8 mouse cellular contexts compared by ENCODE assay signal in the genomic region with DNA sequence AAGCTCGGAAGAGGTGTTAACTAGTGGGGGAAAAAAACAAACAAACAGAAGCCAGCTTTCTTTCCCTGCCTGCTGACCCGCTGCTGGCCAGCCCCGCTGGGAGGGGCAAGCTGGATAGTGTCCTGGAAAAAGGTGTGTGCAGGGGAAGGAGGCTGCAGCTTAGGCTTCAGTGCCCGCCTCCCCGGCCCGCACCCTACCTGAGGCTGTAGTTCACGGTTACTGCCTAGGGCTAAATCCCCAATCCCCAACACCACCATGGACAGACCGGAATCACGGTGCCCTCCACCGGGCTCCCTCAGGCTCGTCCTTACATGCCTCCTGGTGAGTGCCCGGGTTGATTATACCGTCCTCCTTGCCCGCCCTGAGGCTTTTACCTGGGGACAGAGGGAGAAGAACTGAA. TPM values are rescaled to one million over a fixed set of nuclear protein-coding genes. Genes with fewer than 3 reads are reported as not detected.
DNase-seq lines count a peak whose midpoint lies in the region; ATAC-seq and TF ChIP-seq lines count a peak whose summit lies in the region.

TSS of gene Cutal (plus strand) at position 126 of the 400 bp plus-strand sequence.

- peak; percentile 16 for DNase-seq in midbrain, embryonic 10.5 days (ENCODE audit: low spot score)
- DNase-seq in midbrain, postnatal 0 days (ENCODE audit: low spot score): no peak
- DNase-seq in limb, embryonic 14.5 days (ENCODE audit: low spot score): no peak
- DNase-seq in neural tube, embryonic 10.5 days (ENCODE audit: extremely low spot score, low spot score): peak; percentile 28
- no peak for DNase-seq in cerebellum, adult 11 months
- no peak for DNase-seq in frontal cortex, adult 2 months (ENCODE audit: extremely low spot score in 1 of 2, low spot score in 1 of 2)
- no peak for DNase-seq in gastrocnemius, adult 8-10 months (ENCODE audit: low spot score in 2 of 2)

- no peak within 1 kb of the TSS for H3K9ac ChIP-seq in midbrain, postnatal 0 days (replicated peaks; ENCODE audit: low read length, poor library complexity, severe bottlenecking)
- H3K9ac ChIP-seq in hindbrain, embryonic 12.5 days: 0 out of 2 replicates have a peak within 1 kb of the TSS, but pooled peaks have one; percentile 27
- no peak within 1 kb of the TSS; the same call in 1 of the 2 replicates for H3K9ac ChIP-seq in limb, embryonic 14.5 days (ENCODE audit: low read depth, low read length, severe bottlenecking)

- no peak for ATAC-seq in midbrain, postnatal 0 days (ENCODE audit: low FRiP score)
- no peak for ATAC-seq in hindbrain, embryonic 12.5 days (ENCODE audit: low FRiP score)
- ATAC-seq in limb, embryonic 14.5 days (ENCODE audit: low FRiP score, low read depth): no peak

- WGBS in midbrain, embryonic 10.5 days: 2% methylated on average over 14 of the region's 14 CpGs
- 4% methylated on average over 14 of the region's 14 CpGs for WGBS in midbrain, postnatal 0 days
- 2% methylated on average over 14 of the region's 14 CpGs for WGBS in hindbrain, embryonic 12.5 days
- WGBS in limb, embryonic 14.5 days: 3% methylated on average over 14 of the region's 14 CpGs

- no peak within 1 kb of the TSS for H3K4me2 ChIP-seq in midbrain, postnatal 0 days (ENCODE audit: low read depth, low read length, poor library complexity, severe bottlenecking)
- peak within 1 kb of the TSS; percentile 39 for H3K4me2 ChIP-seq in hindbrain, embryonic 12.5 days (replicated peaks)
- 0 out of 2 replicates have a peak within 1 kb of the TSS, but pooled peaks have one; percentile 19 for H3K4me2 ChIP-seq in limb, embryonic 14.5 days (replicated peaks; ENCODE audit: low read depth, low read length, severe bottlenecking)

- peak within 1 kb of the TSS; percentile 28; the same call in 1 of the 2 replicates for H3K27ac ChIP-seq in midbrain, embryonic 10.5 days (replicated peaks)
- H3K27ac ChIP-seq in midbrain, postnatal 0 days (ENCODE audit: low read depth, low read length): no peak within 1 kb of the TSS
- H3K27ac ChIP-seq in hindbrain, embryonic 12.5 days: no peak within 1 kb of the TSS
- H3K27ac ChIP-seq in limb, embryonic 14.5 days (replicated peaks; ENCODE audit: low read depth, low read length): no peak within 1 kb of the TSS

- H3K4me1 ChIP-seq in midbrain, embryonic 10.5 days: peaks cover 27% of the 10 kb centered on the region
- H3K4me1 ChIP-seq in midbrain, postnatal 0 days (ENCODE audit: insufficient read depth, low read length): peaks cover 2% of the 10 kb centered on the region; the same call in 1 of the 2 replicates
- peaks cover 17% of the 10 kb centered on the region for H3K4me1 ChIP-seq in hindbrain, embryonic 12.5 days
- H3K4me1 ChIP-seq in limb, embryonic 14.5 days (ENCODE audit: control insufficient read depth, insufficient read depth, low read length): peaks cover 11% of the 10 kb centered on the region

- peaks cover 59% of the 10 kb centered on the region for H3K27me3 ChIP-seq in midbrain, embryonic 10.5 days (ENCODE audit: low read depth, poor library complexity, severe bottlenecking)
- 0 out of 2 replicates have a peak, but pooled peaks cover 10% of the 10 kb centered on the region for H3K27me3 ChIP-seq in midbrain, postnatal 0 days (ENCODE audit: insufficient read depth, low read length)
- H3K27me3 ChIP-seq in hindbrain, embryonic 12.5 days: peaks cover 41% of the 10 kb centered on the region
- H3K27me3 ChIP-seq in limb, embryonic 14.5 days (ENCODE audit: control insufficient read depth, insufficient read depth, low read length): peaks cover 25% of the 10 kb centered on the region

- no peaks in the 10 kb centered on the region for H3K36me3 ChIP-seq in midbrain, embryonic 10.5 days
- no peaks in the 10 kb centered on the region for H3K36me3 ChIP-seq in midbrain, postnatal 0 days (ENCODE audit: insufficient read depth, low read length)
- no peaks in the 10 kb centered on the region for H3K36me3 ChIP-seq in hindbrain, embryonic 12.5 days
- no peaks in the 10 kb centered on the region for H3K36me3 ChIP-seq in limb, embryonic 14.5 days (ENCODE audit: control insufficient read depth, insufficient read depth, low read length)

- no peak for TF ChIP-seq CTCF in midbrain, postnatal 0 days (IDR thresholded peaks at IDR 0.05)

- H3K4me3 ChIP-seq in midbrain, embryonic 10.5 days: peak within 1 kb of the TSS; percentile 43
- no peak within 1 kb of the TSS for H3K4me3 ChIP-seq in midbrain, postnatal 0 days (ENCODE audit: low read depth, low read length)
- no peak within 1 kb of the TSS for H3K4me3 ChIP-seq in hindbrain, embryonic 12.5 days
- no peak within 1 kb of the TSS for H3K4me3 ChIP-seq in limb, embryonic 14.5 days (replicated peaks; ENCODE audit: low read length)

- TF ChIP-seq POLR2A in limb, embryonic 14.5 days (IDR thresholded peaks at IDR 0.05; ENCODE audit: borderline replicate concordance, extremely low read depth, insufficient read depth, insufficient read length): no peak

- H3K9me3 ChIP-seq in midbrain, embryonic 10.5 days (replicated peaks): no peaks in the 10 kb centered on the region
- no peaks in the 10 kb centered on the region for H3K9me3 ChIP-seq in midbrain, postnatal 0 days (ENCODE audit: low read length)
- H3K9me3 ChIP-seq in hindbrain, embryonic 12.5 days (replicated peaks): no peaks in the 10 kb centered on the region
- H3K9me3 ChIP-seq in limb, embryonic 14.5 days (ENCODE audit: control insufficient read depth, low read length): no peaks in the 10 kb centered on the region

RNA-seq across cellular contexts. Expression of gene Cutal, which starts in this region (rescaled TPM):
- 0.11 TPM in 1 of 2 replicates, not detected in the other for polyA plus RNA-seq in midbrain, embryonic 10.5 days (2016; fragmentation: Nextera tagmentation; extraction: Ambion mirVana)
- total RNA-seq in midbrain, postnatal 0 days (2014; rRNA removed): not detected in 2 replicates
- polyA plus RNA-seq in midbrain, postnatal 0 days (2015; fragmentation: Nextera tagmentation; extraction: Ambion mirVana): 0.56 and 0.72 TPM in 2 replicates
- polyA plus RNA-seq in hindbrain, embryonic 12.5 days (2016; fragmentation: Nextera tagmentation; extraction: Ambion mirVana): 0.23 TPM in 1 of 2 replicates, not detected in the other
- polyA plus RNA-seq in limb, embryonic 14.5 days (2012; rRNA removed): 0.06 TPM in 1 of 2 replicates, not detected in the other
- not detected in 2 replicates for polyA plus RNA-seq in limb, embryonic 14.5 days (2014; fragmentation: Nextera tagmentation; extraction: Ambion mirVana)
- 0.55 and 0.58 TPM in 2 replicates for polyA plus RNA-seq in frontal cortex, adult 2 months (2012; rRNA removed)
- total RNA-seq in gastrocnemius, adult 8-10 months (2022): under 1 TPM; 0.20 to 0.31 (median 0.22) TPM

Comparison
In these comparisons a context has a peak if more than half of its experiments do, and no peak if none do; other contexts are left out.
1. Peak in DNase-seq, H3K4me3 ChIP-seq and H3K27ac ChIP-seq in midbrain, embryonic 10.5 days; RNA of the gene not detected or under 1 TPM.